Mouse (Mus musculus) olfactory bulb, adult 2 months (tissue): ENCODE measurements around the gene Rsu1.

Source experiments
- CTCF ChIP-seq: fragments of 200-500 bp; IDR thresholded peaks from 2 replicates; pipeline ENCODE4 v1.5.1; 2012; ENCODE audit warnings: low read depth, mild to moderate bottlenecking, low read length, moderate library complexity; ENCODE audit not compliant: insufficient read depth
- POLR2A ChIP-seq: fragments of 200-500 bp; IDR thresholded peaks from 2 replicates; pipeline ENCODE4 v1.6.1; 2012; ENCODE audit warnings: mild to moderate bottlenecking, low read depth, low read length, moderate library complexity; ENCODE audit not compliant: insufficient read depth

DNA sequence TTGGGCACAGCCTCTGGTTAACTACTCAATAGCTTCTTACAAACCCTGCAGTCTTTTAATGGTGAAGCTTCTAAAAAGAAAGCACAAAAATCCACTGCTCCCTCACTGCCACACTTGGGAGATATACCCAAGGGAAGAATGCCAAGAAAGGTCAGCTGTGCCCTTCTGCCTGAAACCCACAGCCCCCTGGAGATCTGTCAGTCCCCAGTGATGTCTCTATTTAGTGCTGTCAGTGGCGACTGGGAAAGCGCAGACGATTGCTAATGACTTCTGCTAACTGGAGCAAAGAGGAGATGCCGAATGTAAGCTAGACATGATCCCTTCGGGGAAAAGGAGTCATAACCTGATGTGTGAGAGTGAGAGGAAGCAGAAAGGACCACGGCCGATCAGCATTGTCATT, 96.8 kb downstream of the Rsu1 start:
- TF ChIP-seq CTCF (no peak), POLR2A (no peak)
